Mouse (Mus musculus) CH12.LX (cell line): ENCODE results near the gene Ppara. TPM values are rescaled to one million over a fixed set of nuclear protein-coding genes. Genes with fewer than 3 reads are reported as not detected.

ENCODE experiments used
- DNase-seq: peaks from one replicate; pipeline ENCODE4 v3.0.0-alpha.2; 2013; ENCODE audit errors: extremely low read depth
- H3K27ac ChIP-seq: 2 replicates; pipeline ENCODE4 v1.5.1; 2012; ENCODE audit warnings: low read depth, mild to moderate bottlenecking, control low read depth, moderate library complexity; ENCODE audit not compliant: insufficient read depth
- H3K27me3 ChIP-seq: replicated peaks from 2 replicates; pipeline ENCODE3; 2012; ENCODE audit warnings: inconsistent platforms
- H3K36me3 ChIP-seq, 2 experiments: replicated peaks in 1 of 2; 2 replicates each; pipeline versions ENCODE3 to v1.6.1; 2012; ENCODE audit warnings: inconsistent platforms in 1 of 2, low read length in 1 of 2, mild to moderate bottlenecking in 1 of 2, mixed read lengths in 1 of 2, moderate library complexity in 1 of 2; ENCODE audit not compliant: control insufficient read depth in 1 of 2, insufficient read depth in 1 of 2
- H3K4me1 ChIP-seq, 2 experiments: 2 replicates each; pipeline ENCODE4 v1.6.1; 2012; ENCODE audit warnings: inconsistent platforms in 1 of 2, moderate library complexity in 1 of 2; ENCODE audit not compliant: insufficient read depth in 2 of 2, control insufficient read depth in 1 of 2
- H3K4me2 ChIP-seq: 2 replicates; pipeline ENCODE4 v1.6.1; 2012; ENCODE audit warnings: low read depth, mild to moderate bottlenecking, control low read depth; ENCODE audit not compliant: poor library complexity, insufficient read depth, severe bottlenecking
- H3K4me3 ChIP-seq, 3 experiments: fragments of 150-350 bp in 1 of 3; sonication (generic) in 1 of 3; replicated peaks in 1 of 3; 2 replicates each; pipeline versions ENCODE3 to v1.5.1; 2011 to 2012; ENCODE audit warnings: low read depth in 2 of 3, low read length in 2 of 3, mild to moderate bottlenecking in 2 of 3, moderate library complexity in 2 of 3, control low read depth in 1 of 3, improper control_type of control experiment in 1 of 3, inconsistent platforms in 1 of 3, mixed read lengths in 1 of 3; ENCODE audit not compliant: poor library complexity in 1 of 3
- H3K79me2 ChIP-seq: replicated peaks from 2 replicates; pipeline ENCODE4 v1.6.1; 2012; ENCODE audit warnings: mild to moderate bottlenecking, moderate library complexity; ENCODE audit not compliant: control insufficient read depth, poor library complexity, insufficient read depth, severe bottlenecking; ENCODE audit errors: extremely low read depth
- H3K9ac ChIP-seq: 2 replicates; pipeline ENCODE4 v1.6.1; 2012; ENCODE audit warnings: low read depth, mild to moderate bottlenecking, control low read depth, moderate library complexity; ENCODE audit not compliant: insufficient read depth
- H3K9me3 ChIP-seq: replicated peaks from 2 replicates; pipeline ENCODE3; 2012; ENCODE audit warnings: low read length, inconsistent platforms, mixed read lengths
- CHD1 ChIP-seq: IDR thresholded peaks from 2 replicates; pipeline ENCODE4 v1.6.1; 2012; ENCODE audit warnings: low read depth, low read length, improper control_type of control experiment, inconsistent platforms
- CHD2 ChIP-seq: IDR thresholded peaks from 2 replicates; pipeline ENCODE4 v1.6.1; 2011; ENCODE audit warnings: low read length, improper control_type of control experiment
- E2F4 ChIP-seq: IDR thresholded peaks from 2 replicates; pipeline ENCODE4 v1.6.1; 2011; ENCODE audit warnings: low read depth, low read length, improper control_type of control experiment; ENCODE audit not compliant: insufficient replicate concordance
- ELF1 ChIP-seq: IDR thresholded peaks from 2 replicates; pipeline ENCODE4 v1.6.1; 2014; ENCODE audit warnings: low read depth, mild to moderate bottlenecking, inconsistent platforms, low read length, improper control_type of control experiment
- HCFC1 ChIP-seq: IDR thresholded peaks from 2 replicates; pipeline ENCODE4 v1.6.1; 2012; ENCODE audit warnings: low read depth, mild to moderate bottlenecking, inconsistent platforms, low read length, improper control_type of control experiment
- JUN ChIP-seq: IDR thresholded peaks from 2 replicates; pipeline ENCODE4 v1.6.1; 2011; ENCODE audit warnings: low read depth, mild to moderate bottlenecking, low read length, improper control_type of control experiment, moderate library complexity; ENCODE audit not compliant: insufficient read depth
- KAT2A ChIP-seq: IDR thresholded peaks from 2 replicates; pipeline ENCODE4 v1.6.1; 2012; ENCODE audit warnings: low read length, improper control_type of control experiment, inconsistent platforms; ENCODE audit not compliant: insufficient replicate concordance
- MAFK ChIP-seq: IDR thresholded peaks from 2 replicates; pipeline ENCODE4 v1.6.1; 2011; ENCODE audit warnings: low read length, improper control_type of control experiment; ENCODE audit not compliant: insufficient replicate concordance
- MAX ChIP-seq: IDR thresholded peaks from 2 replicates; pipeline ENCODE4 v1.6.1; 2011; ENCODE audit warnings: low read length, improper control_type of control experiment
- MAZ ChIP-seq: IDR thresholded peaks from 2 replicates; pipeline ENCODE4 v1.6.1; 2012; ENCODE audit warnings: low read depth, mild to moderate bottlenecking, inconsistent platforms, low read length, improper control_type of control experiment, moderate library complexity
- NELFE ChIP-seq: IDR thresholded peaks from 2 replicates; pipeline ENCODE4 v1.6.1; 2011; ENCODE audit warnings: low read depth, low read length, improper control_type of control experiment
- NRF1 ChIP-seq: IDR thresholded peaks from 2 replicates; pipeline ENCODE4 v1.6.1; 2014; ENCODE audit warnings: low read depth, mild to moderate bottlenecking, inconsistent platforms, low read length, improper control_type of control experiment, moderate library complexity
- RAD21 ChIP-seq: IDR thresholded peaks from 2 replicates; pipeline ENCODE4 v1.6.1; 2011; ENCODE audit warnings: low read depth, mild to moderate bottlenecking, low read length, improper control_type of control experiment, moderate library complexity
- UBTF ChIP-seq: IDR thresholded peaks from 2 replicates; pipeline ENCODE4 v1.6.1; 2012; ENCODE audit warnings: low read depth, mild to moderate bottlenecking, inconsistent platforms, low read length, improper control_type of control experiment, moderate library complexity
- USF1 ChIP-seq: IDR thresholded peaks from 2 replicates; pipeline ENCODE4 v1.6.1; 2014; ENCODE audit warnings: low read depth, mild to moderate bottlenecking, inconsistent platforms, low read length, improper control_type of control experiment
- dilution Hi-C: fragments of 300-500 bp; cut with MboI; formaldehyde crosslinking; loops from 2 replicates; pipeline ENCODE4 v1.14.3; 2020; ENCODE audit warnings: low sequenced_read_pairs; ENCODE audit not compliant: extremely low pct_unique_long_range_greater_than_20kb, extremely low pct_ligation_motif_present
- in situ Hi-C: fragments of 300-500 bp; cut with MboI; formaldehyde crosslinking; loops from 3 replicates; pipeline ENCODE4 v1.14.3; 2019; ENCODE audit warnings: low sequenced_read_pairs, low pct_ligation_motif_present, low pct_unique_long_range_greater_than_20kb, mixed read lengths
- polyA plus RNA-seq: library from polyadenylated mRNA; unstranded; fragments of >175 nt; gene quantifications from 2 replicates; pipeline ENCODE4 v1.2.1, GENCODE M21; 2012; ENCODE audit warnings: low read depth; ENCODE audit not compliant: insufficient read length
- total RNA-seq, 2 experiments: library from RNA; depleted of rRNA; stranded (reverse); fragments of 300-350 nt in 1 of 2; fragments of >200 nt in 1 of 2; gene quantifications; 2 replicates each; pipeline ENCODE4 v1.2.3; 2012 to 2014

Ppara gene
- total and polyA plus RNA-seq, 3 experiments, result not detected

DNA sequence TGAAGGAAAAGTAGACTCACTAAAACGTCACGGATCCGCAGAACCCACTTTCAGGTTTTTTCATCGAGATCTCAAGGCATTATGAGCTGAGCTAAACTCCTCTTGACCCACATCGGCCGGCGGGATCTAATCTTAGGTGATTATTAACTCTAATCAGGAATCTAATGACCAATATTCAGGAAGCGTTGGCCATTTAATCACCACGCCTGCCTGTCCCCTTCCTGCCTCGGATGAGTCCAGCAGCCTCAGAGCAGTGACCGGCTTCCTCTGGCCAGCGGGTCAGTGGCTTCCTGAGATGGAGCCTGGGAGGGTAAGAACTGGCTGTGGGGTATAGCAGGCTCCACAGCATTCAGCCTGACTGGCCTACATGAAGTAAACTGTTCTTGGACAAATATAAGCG lies 11.9 kb downstream of the Ppara start:
- no peaks in the 10 kb centered on the region for H3K36me3 ChIP-seq
- H3K27me3 ChIP-seq, result peaks cover 65% of the 10 kb centered on the region
- H3K79me2 ChIP-seq, result no peaks in the 10 kb centered on the region
- H3K4me3 ChIP-seq, result no peak overlapping the region
- H3K4me2 ChIP-seq, result no peak overlapping the region
- dilution Hi-C loops, result no loop called here
- no peak for DNase-seq
- no peak overlapping the region for H3K9ac ChIP-seq
- TF ChIP-seq ELF1, result no peak
- peaks cover 0 to 10% of the 10 kb centered on the region in 2 experiments; a peak in 2 of 4 replicates for H3K4me1 ChIP-seq
- no peaks in the 10 kb centered on the region for H3K9me3 ChIP-seq
- H3K27ac ChIP-seq, result no peak overlapping the region
- in situ Hi-C loops, result loop anchor here (25.0 kb wide), 1 partner anchor 291 kb away; the partner anchor contains the start of gene Celsr1

GRCm38 (mm10) chr15:85747951-85748350 lies 13.2 kb downstream of the Ppara start:
- no peak overlapping the region for H3K4me2 ChIP-seq
- in situ Hi-C loops, result loop anchor here (25.0 kb wide), 1 partner anchor 289 kb away; the partner anchor contains the start of gene Celsr1
- H3K27ac ChIP-seq, result no peak overlapping the region
- peaks cover 0 to 10% of the 10 kb centered on the region in 2 experiments; a peak in 2 of 4 replicates for H3K4me1 ChIP-seq
- H3K4me3 ChIP-seq, result no peak overlapping the region
- no peaks in the 10 kb centered on the region for H3K9me3 ChIP-seq
- no peak overlapping the region for H3K9ac ChIP-seq
- no peaks in the 10 kb centered on the region for H3K79me2 ChIP-seq
- H3K27me3 ChIP-seq, result peaks cover 64% of the 10 kb centered on the region
- no peak for DNase-seq
- TF ChIP-seq CHD2, result no peak
- TF ChIP-seq HCFC1, result no peak
- no peak for TF ChIP-seq NRF1
- no peak for TF ChIP-seq CHD1
- TF ChIP-seq NELFE, result no peak
- no peak for TF ChIP-seq E2F4
- no peak for TF ChIP-seq USF1
- no peak for TF ChIP-seq MAFK
- TF ChIP-seq JUN, result no peak
- TF ChIP-seq, all 38 proteins: peak for 0
- H3K36me3 ChIP-seq, result no peaks in the 10 kb centered on the region
- dilution Hi-C loops, result no loop called here

DNA sequence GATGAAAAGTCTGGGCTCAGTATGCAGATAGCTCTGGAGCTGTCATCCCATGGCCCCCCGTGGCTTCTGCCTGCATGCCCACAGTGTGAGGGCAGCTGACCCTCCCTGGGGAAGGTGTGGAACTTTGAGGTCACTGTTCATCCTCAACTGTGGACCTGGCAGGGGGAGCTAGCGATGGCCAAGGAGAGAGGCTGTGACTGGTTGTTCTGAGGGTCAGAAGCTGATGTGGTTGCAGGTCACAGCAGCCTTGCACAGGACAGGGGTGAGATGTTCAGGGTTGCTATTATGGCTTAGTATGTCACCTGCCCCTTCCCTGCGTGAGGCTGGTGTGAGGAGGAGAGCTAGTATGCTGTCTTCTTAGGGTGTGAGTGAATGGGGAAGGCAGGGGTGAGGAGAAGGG lies 13.7 kb downstream of the Ppara start:
- TF ChIP-seq MAZ, result no peak
- TF ChIP-seq KAT2A, result no peak
- TF ChIP-seq CHD2, result no peak
- TF ChIP-seq MAX, result no peak
- no peak for TF ChIP-seq UBTF
- TF ChIP-seq RAD21, result no peak
- dilution Hi-C loops, result no loop called here
- no peaks in the 10 kb centered on the region for H3K36me3 ChIP-seq
- peaks cover 0 to 10% of the 10 kb centered on the region in 2 experiments; a peak in 2 of 4 replicates for H3K4me1 ChIP-seq
- H3K4me3 ChIP-seq, result no peak overlapping the region
- H3K4me2 ChIP-seq, result no peak overlapping the region
- no peaks in the 10 kb centered on the region for H3K79me2 ChIP-seq
- no peak overlapping the region for H3K27ac ChIP-seq
- no peaks in the 10 kb centered on the region for H3K9me3 ChIP-seq
- in situ Hi-C loops, result loop anchor here (25.0 kb wide), 1 partner anchor 289 kb away; the partner anchor contains the start of gene Celsr1
- no peak overlapping the region for H3K9ac ChIP-seq
- DNase-seq, result no peak
- H3K27me3 ChIP-seq, result peaks cover 62% of the 10 kb centered on the region
